Mouse (Mus musculus) lung, adult 2 months (tissue): ENCODE measurements around the gene Abhd16a. TPM values are rescaled to one million over a fixed set of nuclear protein-coding genes. Genes with fewer than 3 reads are reported as not detected.
A peak's percentile ranks its signal among the peaks of the same experiment; 100 is the strongest.

Source experiments
- DNase-seq: peaks from one replicate; pipeline ENCODE4 v3.0.0; 2022
- H3K4me1 ChIP-seq: fragments of 200-500 bp; 2 replicates; pipeline ENCODE4 v1.6.1; 2011; ENCODE audit warnings: low read length; ENCODE audit not compliant: control insufficient read depth, insufficient read depth
- H3K4me3 ChIP-seq: fragments of 200-500 bp; replicated peaks from 2 replicates; pipeline ENCODE3; 2011; ENCODE audit warnings: low read depth, mild to moderate bottlenecking, control low read depth, low read length; ENCODE audit errors: extremely low read depth
- CTCF ChIP-seq: fragments of 200-500 bp; IDR thresholded peaks from 2 replicates; pipeline ENCODE4 v1.5.1; 2011; ENCODE audit warnings: mild to moderate bottlenecking, low read length, control low read depth; ENCODE audit not compliant: insufficient read depth
- POLR2A ChIP-seq: fragments of 200-500 bp; IDR thresholded peaks from 2 replicates; pipeline ENCODE4 v1.6.1; 2011; ENCODE audit warnings: low read depth, mild to moderate bottlenecking, control low read depth, low read length, borderline replicate concordance; ENCODE audit errors: extremely low read depth
- WGBS: fragments of 180-500 bp; shearing (Covaris S2); methylation state at CpG from one replicate; pipeline ENCODE4 v1.1.7; 2018; 5-methylcytosine and 5-hydroxymethylcytosine counted together
- polyA plus RNA-seq: library from polyadenylated mRNA; depleted of rRNA; stranded (reverse); fragments of >200 nt; gene quantifications from 2 replicates; pipeline ENCODE4 v1.2.3, GENCODE M21; 2012; rRNA removed

The Abhd16a gene
- polyA plus RNA-seq, result 196 and 245 TPM in 2 replicates

DNA sequence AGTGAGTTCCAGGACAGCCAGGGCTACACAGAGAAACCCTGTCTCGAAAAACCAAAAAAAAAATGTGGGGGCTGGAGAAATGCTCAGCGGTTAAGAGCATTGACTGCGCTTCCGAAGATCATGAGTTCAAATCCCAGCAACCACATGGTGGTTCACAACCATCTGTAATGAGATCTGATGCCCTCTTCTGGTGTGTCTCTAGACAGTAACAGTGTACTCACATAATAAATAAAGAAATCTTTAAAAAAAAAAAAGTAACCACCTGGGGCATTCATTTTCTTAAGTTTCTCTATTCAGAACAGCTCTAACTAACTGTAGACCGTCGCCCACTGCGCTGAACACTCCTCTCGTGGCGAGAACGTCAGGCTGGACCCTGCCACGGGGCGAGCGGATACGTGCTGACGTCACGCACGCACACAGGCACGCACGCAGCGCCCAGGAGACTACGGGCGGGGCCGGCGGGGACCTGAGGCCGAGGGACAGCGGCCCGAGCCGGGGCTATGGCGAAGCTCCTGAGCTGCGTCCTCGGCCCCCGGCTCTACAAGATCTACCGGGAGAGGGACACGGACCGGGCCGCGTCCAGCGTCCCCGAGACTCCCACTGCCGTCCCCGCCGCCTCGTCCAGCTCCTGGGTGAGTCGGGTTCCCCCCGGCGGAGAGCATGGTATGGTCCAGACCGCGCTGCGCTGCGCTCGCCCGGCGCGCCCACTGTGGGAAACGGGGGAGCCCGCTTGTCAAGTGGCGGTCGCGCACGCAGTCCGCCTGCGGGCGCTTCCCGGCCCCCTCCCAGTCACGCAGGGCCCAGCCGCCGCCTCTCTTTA is at the start of gene Abhd16a:
TSS of gene Abhd16a (plus strand) at position 439 of the 820 bp plus-strand sequence.
- Histone ChIP-seq H3K4me3 (peak within 1 kb of the TSS; percentile 95), H3K4me1 (peaks cover 11% of the 10 kb centered on the region)
- DNase-seq, result peak; percentile 94
- 3% methylated on average over 67 of the region's 67 CpGs for WGBS
- TF ChIP-seq CTCF, result no peak
- TF ChIP-seq POLR2A, result peak; percentile 87; the same call in 1 of the 2 replicates

DNA sequence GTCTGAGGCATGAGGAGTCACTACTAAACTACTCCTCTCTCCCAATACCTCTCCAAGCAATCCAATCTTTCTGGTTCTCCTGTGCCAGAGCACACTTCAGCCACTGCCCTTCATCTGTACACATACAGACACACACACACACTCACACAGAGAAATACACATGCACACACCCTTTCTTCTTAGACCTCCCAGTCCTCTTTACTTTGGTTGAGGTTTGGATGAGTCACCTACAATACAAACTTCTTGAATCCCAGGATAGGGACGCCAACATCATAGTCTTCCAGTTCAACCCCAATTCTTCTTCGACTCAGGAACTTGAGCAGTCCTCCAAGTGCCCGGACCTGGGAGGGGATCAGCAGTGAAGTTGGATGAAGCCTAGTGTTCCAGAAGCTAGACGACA is 45.3 kb upstream of the Abhd16a start:
- WGBS, result 53% methylated on average over 4 of the region's 4 CpGs
- Histone ChIP-seq H3K4me3 (no peak overlapping the region), H3K4me1 (peaks cover 19% of the 10 kb centered on the region)
- DNase-seq, result no peak
- TF ChIP-seq CTCF (no peak), POLR2A (no peak)

DNA sequence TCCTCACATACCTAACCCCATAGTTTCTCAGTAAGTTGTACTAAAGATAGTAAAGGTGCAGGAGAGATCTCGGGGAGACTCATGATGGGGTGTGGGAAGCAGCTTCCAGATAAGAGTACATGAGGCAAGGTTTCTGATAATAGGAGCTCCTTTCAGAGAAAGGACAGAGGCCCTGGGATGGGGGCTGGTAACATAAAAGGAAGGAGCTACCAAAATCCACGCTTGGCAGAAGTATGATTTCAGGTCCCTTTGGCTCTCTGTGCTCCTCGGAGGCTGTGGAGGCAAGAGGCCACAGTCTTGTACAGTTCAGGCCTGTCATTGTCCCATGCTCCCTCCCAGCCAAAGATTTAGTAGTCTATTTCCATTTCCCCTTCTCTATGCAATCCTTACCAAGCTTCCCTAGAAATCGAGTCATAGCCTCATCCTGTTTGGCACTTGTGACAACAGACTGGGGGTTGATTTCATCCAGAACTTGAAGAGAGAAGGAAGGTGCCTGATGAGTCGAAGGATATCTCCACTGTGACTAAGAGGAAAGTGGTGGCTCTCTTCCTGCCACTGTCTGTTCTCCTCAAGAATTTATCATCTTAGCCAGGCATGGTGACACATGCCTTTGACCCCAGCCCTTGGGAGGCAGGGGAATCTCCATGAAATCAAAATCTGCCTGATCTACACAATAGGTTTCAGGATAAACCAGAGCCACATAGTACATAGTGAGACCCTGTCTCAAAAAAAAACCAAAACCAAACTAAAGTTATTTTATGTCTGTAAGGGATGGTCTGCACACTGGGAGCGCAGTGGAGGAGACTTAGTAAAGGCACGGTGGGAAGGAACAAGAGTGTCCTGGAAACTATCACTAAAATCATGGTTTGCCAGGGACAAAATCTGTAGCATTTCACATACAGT is 43.9 kb upstream of the Abhd16a start:
- peak; percentile 2 for DNase-seq
- Histone ChIP-seq H3K4me1 (peaks cover 26% of the 10 kb centered on the region), H3K4me3 (no peak overlapping the region)
- WGBS, result 59% methylated on average over 7 of the region's 7 CpGs
- TF ChIP-seq POLR2A (no peak), CTCF (no peak)

DNA sequence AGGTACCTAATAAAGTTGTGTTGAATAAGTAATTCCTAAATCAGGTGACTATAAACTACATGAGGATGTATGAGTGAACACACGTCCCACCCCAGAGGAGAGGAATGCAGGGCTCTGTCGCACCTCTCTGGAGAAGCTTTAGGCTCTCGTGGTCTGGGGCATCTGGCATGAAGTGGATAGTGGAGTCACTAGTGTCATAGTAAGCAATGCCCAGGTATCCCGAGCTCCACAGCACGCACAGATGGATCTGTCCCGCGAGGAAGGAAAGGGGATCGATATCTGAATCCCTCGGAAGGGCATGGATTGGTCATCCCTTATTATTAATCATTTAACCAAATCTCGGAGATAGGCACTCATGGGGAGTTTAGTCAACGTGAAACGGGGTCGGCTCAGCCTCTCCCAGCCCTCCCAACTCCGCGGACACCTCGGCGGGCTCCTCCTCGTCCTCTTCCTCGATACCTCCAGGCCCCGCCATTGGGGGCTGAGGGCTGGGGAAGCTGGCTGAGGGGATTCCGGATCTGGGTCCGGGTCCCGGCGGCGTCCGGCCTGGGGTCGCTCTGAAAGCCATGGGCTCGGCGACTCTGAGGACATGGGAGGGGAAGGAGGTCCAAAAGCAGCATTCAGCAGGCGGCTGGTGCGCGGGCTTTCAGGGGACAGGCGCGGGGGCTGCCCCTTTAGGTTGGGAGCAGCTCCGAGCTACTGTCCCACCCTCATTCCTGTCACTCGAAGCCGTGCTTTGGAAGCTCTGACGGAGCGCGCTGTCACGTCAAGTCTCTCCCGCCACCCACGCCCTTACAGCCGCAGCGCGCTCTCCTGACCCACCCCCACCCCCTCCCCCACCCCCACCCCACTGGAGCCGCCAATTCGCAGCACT is 43.0 kb upstream of the Abhd16a start:
- peak; percentile 14 for DNase-seq
- peaks cover 26% of the 10 kb centered on the region for H3K4me1 ChIP-seq
- 3% methylated on average over 48 of the region's 48 CpGs for WGBS
- peak; percentile 80; the same call in 1 of the 2 replicates for TF ChIP-seq POLR2A
- no peak for TF ChIP-seq CTCF
- H3K4me3 ChIP-seq, result peak overlapping the region; percentile 51

DNA sequence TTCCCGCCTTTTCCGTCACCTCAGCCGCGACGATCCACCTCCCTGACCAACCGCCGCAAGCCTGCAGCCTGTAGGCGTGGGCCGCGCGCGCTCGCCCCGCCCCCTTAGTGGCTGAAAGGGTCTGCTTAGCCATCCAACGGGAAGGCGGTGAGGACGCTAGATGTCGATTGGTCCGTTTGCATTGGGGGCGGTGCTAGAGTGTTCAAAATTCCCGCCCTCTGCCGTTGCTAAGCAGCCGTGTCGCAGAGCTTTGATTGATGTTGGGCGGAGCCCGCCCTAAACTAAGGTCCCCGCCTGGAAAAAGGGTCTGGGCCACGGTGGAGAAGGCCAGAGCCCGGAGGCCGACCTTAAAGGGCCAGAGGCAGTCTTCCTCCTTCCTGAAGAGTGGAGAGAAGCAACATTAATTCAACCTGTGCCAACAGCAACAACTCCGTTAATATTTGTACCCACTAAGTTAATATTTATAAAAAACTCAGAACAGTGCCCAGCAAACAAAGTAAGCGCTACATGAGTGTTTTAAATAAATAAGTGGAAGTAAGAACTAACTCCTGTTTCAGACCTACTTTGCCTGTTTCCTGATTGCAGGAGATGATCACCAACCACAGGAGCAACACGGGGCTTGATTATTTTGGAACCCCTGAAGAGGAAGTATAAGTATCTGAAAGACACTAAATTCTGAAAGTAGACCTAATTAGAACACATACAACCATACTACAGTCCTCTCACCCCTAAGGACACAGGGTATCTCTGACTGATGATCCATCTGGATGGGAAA is 42.2 kb upstream of the Abhd16a start, which contains the start of gene Msh5:
TSS of gene Msh5 (minus strand) at position 65 of the 775 bp plus-strand sequence.
- TF ChIP-seq CTCF (no peak), POLR2A (peak; percentile 4; the same call in 1 of the 2 replicates)
- DNase-seq, result peak; percentile 98
- 1% methylated on average over 33 of the region's 33 CpGs for WGBS
- Histone ChIP-seq H3K4me3 (peak within 1 kb of the TSS; percentile 51), H3K4me1 (peaks cover 27% of the 10 kb centered on the region)

DNA sequence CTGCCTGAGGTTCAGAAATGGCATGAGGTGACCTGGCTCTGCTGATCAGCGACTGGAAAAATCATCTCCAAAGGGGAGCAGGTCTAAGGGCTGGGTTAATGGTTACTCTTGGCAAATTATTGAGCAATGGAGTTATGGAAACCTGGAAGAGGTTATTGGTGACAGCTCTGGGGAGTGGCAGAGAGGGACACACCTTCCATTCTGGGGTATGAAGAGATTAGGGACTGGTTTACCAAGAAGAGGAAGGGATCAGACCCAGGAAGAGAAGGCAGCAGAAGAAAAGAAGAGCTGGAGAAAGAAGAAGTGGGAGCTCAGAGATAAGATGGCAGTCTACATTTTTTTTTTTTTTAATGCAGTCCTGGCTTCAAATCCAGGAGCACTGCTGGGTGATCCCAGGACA is 41.4 kb upstream of the Abhd16a start:
- DNase-seq, result no peak
- TF ChIP-seq POLR2A, result no peak
- no peak for TF ChIP-seq CTCF
- Histone ChIP-seq H3K4me3 (no peak overlapping the region), H3K4me1 (peaks cover 36% of the 10 kb centered on the region)
- WGBS, result 26% methylated on average over 1 of the region's 1 CpGs

DNA sequence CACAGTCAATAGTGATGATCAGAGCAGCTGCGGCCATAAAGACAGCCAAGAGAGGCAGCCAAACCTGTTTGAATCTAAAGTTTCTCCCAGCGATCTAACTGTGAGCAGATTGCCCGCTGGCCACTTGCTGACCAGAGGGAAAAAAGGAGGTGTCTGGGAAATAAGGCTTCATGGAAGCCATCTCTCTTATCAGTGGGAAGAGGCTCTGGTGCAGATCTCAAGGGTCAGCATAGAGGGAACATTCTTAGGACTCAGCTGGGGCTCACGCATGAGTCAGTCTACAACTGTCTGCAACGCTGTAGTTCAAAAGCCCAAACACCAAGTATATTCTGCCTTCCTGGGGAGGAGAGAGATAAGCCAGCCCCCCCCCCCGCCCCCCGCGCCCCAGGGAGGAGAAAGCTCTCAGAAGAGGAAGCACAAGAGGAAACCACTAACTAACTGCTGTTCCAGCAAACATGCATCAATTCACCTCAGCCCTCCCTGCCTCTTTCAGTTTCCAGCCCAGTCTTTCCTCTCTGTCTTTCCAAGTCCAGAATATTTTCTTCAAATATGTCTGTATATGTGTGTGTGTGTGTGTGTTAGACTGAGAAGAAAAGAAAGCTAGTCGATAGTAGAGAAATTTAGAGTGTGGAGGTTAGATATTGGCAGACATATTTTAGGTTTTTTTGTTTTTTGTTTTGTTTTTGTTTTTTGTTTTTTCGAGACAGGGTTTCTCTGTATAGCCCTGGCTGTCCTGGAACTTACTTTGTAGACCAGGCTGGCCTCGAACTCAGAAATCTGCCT is 40.7 kb upstream of the Abhd16a start:
- Histone ChIP-seq H3K4me3 (peak overlapping the region; percentile 19), H3K4me1 (peaks cover 39% of the 10 kb centered on the region)
- no peak for DNase-seq
- 0 out of 2 replicates have a peak, but pooled peaks have one; percentile 8 for TF ChIP-seq POLR2A
- no peak for TF ChIP-seq CTCF
- 9% methylated on average over 11 of the region's 11 CpGs for WGBS
